Mouse (Mus musculus) neural tube, embryonic 14.5 days (tissue): ENCODE results near the gene Agps. TPM values are rescaled to one million over a fixed set of nuclear protein-coding genes. Genes with fewer than 3 reads are reported as not detected.
"Not testable (repeated sequence)": the region's sequence is repeated elsewhere in the genome, so short reads cannot be mapped to it uniquely, and the experiment has no call there.

Experiments used
- ATAC-seq: fragments of 200-750 bp; cut with Nextera tagmentation; 2 replicates; pipeline ENCODE4 v1.8.0; 2017; ENCODE audit warnings: low read depth, mild to moderate bottlenecking, moderate TSS enrichment, moderate library complexity
- H3K27ac ChIP-seq: fragments of 300-500 bp; sonication (generic); 2 replicates; pipeline ENCODE4 v1.5.1; 2014; ENCODE audit warnings: low read depth, mild to moderate bottlenecking, control low read depth, low read length, moderate library complexity, mixed read lengths
- H3K27me3 ChIP-seq: fragments of 300-500 bp; sonication (generic); 2 replicates; pipeline ENCODE4 v1.6.1; 2014; ENCODE audit warnings: low read length; ENCODE audit not compliant: control insufficient read depth, insufficient read depth
- H3K36me3 ChIP-seq: fragments of 300-500 bp; sonication (generic); 2 replicates; pipeline ENCODE4 v1.6.1; 2014; ENCODE audit warnings: low read length, mixed read lengths; ENCODE audit not compliant: control insufficient read depth, insufficient read depth
- H3K4me1 ChIP-seq: fragments of 300-500 bp; sonication (generic); 2 replicates; pipeline ENCODE4 v1.6.1; 2014; ENCODE audit warnings: low read length; ENCODE audit not compliant: control insufficient read depth, insufficient read depth
- H3K4me2 ChIP-seq: fragments of 300-500 bp; sonication (generic); 2 replicates; pipeline ENCODE4 v1.6.1; 2014; ENCODE audit warnings: mild to moderate bottlenecking, low read depth, low read length, control low read depth
- H3K4me3 ChIP-seq: fragments of 300-500 bp; sonication (generic); 2 replicates; pipeline ENCODE4 v1.5.1; 2014; ENCODE audit warnings: low read depth, low read length, control low read depth, mixed read lengths
- H3K9ac ChIP-seq: fragments of 300-500 bp; sonication (generic); replicated peaks from 2 replicates; pipeline ENCODE4 v1.6.1; 2014; ENCODE audit warnings: low read depth, mild to moderate bottlenecking, control low read depth, low read length, mixed read lengths
- H3K9me3 ChIP-seq: fragments of 300-500 bp; sonication (generic); 2 replicates; pipeline ENCODE4 v1.6.1; 2016; ENCODE audit warnings: low read length; ENCODE audit not compliant: control insufficient read depth
- WGBS: fragments of 180-500 bp; shearing (Covaris S2); extraction: QIAGEN DNeasy Blood & Tissue Kit; methylation state at CpG from one replicate; pipeline ENCODE4 v1.1.7; 2014; 5-methylcytosine and 5-hydroxymethylcytosine counted together
- polyA plus RNA-seq: library from polyadenylated mRNA; unstranded; fragments of >200 nt; fragmentation: Nextera tagmentation; extraction: Ambion mirVana; gene quantifications from 2 replicates; pipeline ENCODE4 v1.2.1, GENCODE M21; 2014

Gene Agps
- polyA plus RNA-seq, 1 experiment from 2014 or later, result 35.1 TPM

GRCm38 (mm10) chr2:75930941-75931340 is 99.0 kb downstream of the Agps start:
- Histone ChIP-seq H3K4me1 (0 out of 2 replicates have a peak, but pooled peaks cover 3% of the 10 kb centered on the region), H3K27me3 (no peaks in the 10 kb centered on the region), H3K4me2 (no peak overlapping the region), H3K4me3 (no peak overlapping the region), H3K27ac (no peak overlapping the region), H3K36me3 (0 out of 2 replicates have a peak, but pooled peaks cover 3% of the 10 kb centered on the region), H3K9ac (no peak overlapping the region), H3K9me3 (no peaks in the 10 kb centered on the region)
- ATAC-seq, result no peak
- 90% methylated on average over 2 of the region's 2 CpGs for WGBS

- Histone ChIP-seq H3K4me2 (no peak overlapping the region), H3K27me3 (no peaks in the 10 kb centered on the region), H3K4me1 (no peaks in the 10 kb centered on the region), H3K9me3 (no peaks in the 10 kb centered on the region), H3K27ac (no peak overlapping the region), H3K36me3 (0 out of 2 replicates have a peak, but pooled peaks cover 3% of the 10 kb centered on the region), H3K9ac (0 out of 2 replicates have a peak overlapping the region, but pooled peaks have one; percentile 11), H3K4me3 (no peak overlapping the region)
- WGBS, result 47% methylated on average over 7 of the region's 7 CpGs
- ATAC-seq, result no peak
These were observed 101.6 kb downstream of the Agps start for GRCm38 (mm10) chr2:75933541-75933940.

- WGBS, result 94% methylated on average over 2 of the region's 2 CpGs
- not testable (repeated sequence) for H3K27me3 ChIP-seq, H3K36me3 ChIP-seq
These were observed 104.7 kb downstream of the Agps start for GRCm38 (mm10) chr2:75936685-75937084.

GRCm38 (mm10) chr2:75937520-75938116 is 105.6 kb downstream of the Agps start:
- not testable (repeated sequence) for H3K27me3 ChIP-seq, H3K9me3 ChIP-seq, H3K27ac ChIP-seq, H3K9ac ChIP-seq, H3K4me1 ChIP-seq, H3K36me3 ChIP-seq
- peak overlapping the region; percentile 57 for H3K4me2 ChIP-seq
- peak; percentile 48 for ATAC-seq
- peak overlapping the region; percentile 47 for H3K4me3 ChIP-seq
- 72% methylated on average over 15 of the region's 17 CpGs for WGBS

More at GRCm38 (mm10) chr2:75936685-75937084, 104.7 kb downstream of the Agps start:
- H3K27ac ChIP-seq, H3K4me2 ChIP-seq, H3K9me3 ChIP-seq, H3K9ac ChIP-seq, H3K4me1 ChIP-seq, H3K4me3 ChIP-seq, ATAC-seq: not testable (repeated sequence)

GRCm38 (mm10) chr2:75938117-75939063 is 106.4 kb downstream of the Agps start, which contains the start of gene Ttc30b:
Ttc30b (minus strand) TSS chr2:75938585.
- no peaks in the 10 kb centered on the region for H3K4me1 ChIP-seq
- H3K9me3 ChIP-seq, result no peaks in the 10 kb centered on the region
- peak; percentile 93 for ATAC-seq
- H3K4me2 ChIP-seq, result peak within 1 kb of the TSS; percentile 57
- peak within 1 kb of the TSS; percentile 85 for H3K27ac ChIP-seq
- H3K27me3 ChIP-seq, result no peaks in the 10 kb centered on the region
- peak within 1 kb of the TSS; percentile 59 for H3K9ac ChIP-seq
- H3K36me3 ChIP-seq, result no peaks in the 10 kb centered on the region
- peak within 1 kb of the TSS; percentile 47 for H3K4me3 ChIP-seq
- 3% methylated on average over 32 of the region's 42 CpGs for WGBS

- H3K27ac ChIP-seq, result no peak overlapping the region
- no peak for ATAC-seq
- H3K4me2 ChIP-seq, result no peak overlapping the region
- no peak overlapping the region for H3K4me3 ChIP-seq
- no peaks in the 10 kb centered on the region for H3K9me3 ChIP-seq
- H3K4me1 ChIP-seq, result no peaks in the 10 kb centered on the region
- 85% methylated on average over 8 of the region's 8 CpGs for WGBS
- no peaks in the 10 kb centered on the region for H3K27me3 ChIP-seq
- no peak overlapping the region for H3K9ac ChIP-seq
- H3K36me3 ChIP-seq, result no peaks in the 10 kb centered on the region
These were observed 118.7 kb downstream of the Agps start for GRCm38 (mm10) chr2:75950685-75951084.

GRCm38 (mm10) chr2:75953320-75953719 is 121.3 kb downstream of the Agps start:
- no peak overlapping the region for H3K4me3 ChIP-seq
- no peaks in the 10 kb centered on the region for H3K9me3 ChIP-seq
- no peak overlapping the region for H3K27ac ChIP-seq
- H3K4me2 ChIP-seq, result no peak overlapping the region
- H3K27me3 ChIP-seq, result no peaks in the 10 kb centered on the region
- 87% methylated on average over 5 of the region's 5 CpGs for WGBS
- H3K4me1 ChIP-seq, result no peaks in the 10 kb centered on the region; the same call in 1 of the 2 replicates
- H3K36me3 ChIP-seq, result no peaks in the 10 kb centered on the region
- ATAC-seq, result no peak
- no peak overlapping the region for H3K9ac ChIP-seq

- ATAC-seq, result no peak
- WGBS, result 63% methylated on average over 14 of the region's 14 CpGs
- Histone ChIP-seq H3K36me3 (no peaks in the 10 kb centered on the region), H3K4me2 (no peak overlapping the region), H3K4me1 (peaks cover 12% of the 10 kb centered on the region), H3K27me3 (no peaks in the 10 kb centered on the region), H3K4me3 (no peak overlapping the region), H3K27ac (no peak overlapping the region), H3K9me3 (no peaks in the 10 kb centered on the region), H3K9ac (no peak overlapping the region)
These were observed 123.7 kb downstream of the Agps start for GRCm38 (mm10) chr2:75955709-75956108.
